Mouse (Mus musculus) spleen, adult 2 months (tissue): ENCODE data around the gene Gpc6.

ENCODE experiments used
- CTCF ChIP-seq: fragments of 200-500 bp; IDR thresholded peaks from 2 replicates; pipeline ENCODE4 v1.5.1; 2011; ENCODE audit warnings: mild to moderate bottlenecking, inconsistent platforms; ENCODE audit not compliant: insufficient read depth, insufficient read length, insufficient replicate concordance; ENCODE audit errors: extremely low read depth
- POLR2A ChIP-seq: fragments of 200-500 bp; IDR thresholded peaks from 2 replicates; pipeline ENCODE4 v1.6.1; 2011; ENCODE audit warnings: low read depth, low read length, inconsistent platforms

DNA sequence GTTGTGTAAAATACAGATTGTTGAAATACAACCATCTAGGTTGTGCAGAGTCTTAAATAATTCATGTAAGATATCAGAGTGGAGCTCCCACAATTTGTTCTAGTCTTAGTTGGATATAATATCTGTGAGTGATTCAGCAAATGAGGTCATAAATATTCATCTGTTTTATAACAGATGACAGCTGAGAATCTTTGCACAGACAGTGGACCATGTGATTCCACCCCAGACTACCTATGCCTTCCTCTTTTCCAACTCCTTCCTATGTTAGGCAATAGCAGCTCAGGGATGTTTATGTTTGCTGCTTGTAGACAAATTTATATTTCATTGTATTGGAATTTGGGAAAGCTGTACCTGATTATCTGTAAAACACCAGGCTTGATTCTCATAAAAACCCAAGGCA lies 32.0 kb downstream of the Gpc6 start:
- TF ChIP-seq POLR2A: no peak
- TF ChIP-seq CTCF: no peak
